Mouse (Mus musculus): Measurements from ENCODE around the gene Hk3.

DNA sequence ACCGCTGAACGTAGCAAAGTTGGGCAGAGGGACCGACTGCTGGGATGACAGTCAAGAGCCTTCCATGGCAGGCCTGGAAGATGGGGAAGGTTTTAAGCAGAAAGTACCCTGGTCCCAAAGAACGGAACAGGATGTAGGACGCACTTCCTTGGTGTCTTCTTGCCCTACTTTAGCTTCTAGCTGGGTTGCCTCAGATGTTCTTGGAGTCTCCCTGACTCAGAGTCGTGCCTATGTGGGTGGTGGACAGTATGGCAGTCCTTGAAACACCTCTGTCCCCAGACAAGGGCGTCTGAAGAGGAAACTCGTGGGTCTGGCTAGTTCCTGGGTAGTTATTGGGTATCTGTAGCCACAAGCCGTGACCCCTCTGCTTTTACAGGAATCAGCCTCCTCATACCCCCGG, 19.1 kb downstream of the Hk3 start:
- TF ChIP-seq CTCF (IDR thresholded peaks at IDR 0.05; ENCODE audit: low read depth, low read length) (no peak), EP300 (IDR thresholded peaks at IDR 0.05; ENCODE audit: insufficient read depth, low read depth, low read length) (no peak), POLR2A (IDR thresholded peaks at IDR 0.05; ENCODE audit: insufficient read depth, low read length) (no peak)
